Mouse (Mus musculus): ENCODE results near the gene Ylpm1. TPM values are rescaled to one million over a fixed set of nuclear protein-coding genes. Genes with fewer than 3 reads are reported as not detected.

Ylpm1 gene
- polyA plus RNA-seq, 1 experiment from 2014 or later = 26.4 TPM

- 79% methylated on average over 16 of the region's 16 CpGs for WGBS
- peaks cover 7% of the 10 kb centered on the region; the same call in 1 of the 2 replicates for H3K36me3 ChIP-seq (ENCODE audit: insufficient read depth, low read length)
- H3K4me2 ChIP-seq (replicated peaks; ENCODE audit: low read depth, low read length) = peak overlapping the region; percentile 92
- no peak overlapping the region for H3K4me3 ChIP-seq (ENCODE audit: low read length)
- no peak overlapping the region for H3K27ac ChIP-seq (ENCODE audit: low read length)
- H3K9ac ChIP-seq (replicated peaks; ENCODE audit: low read length) = no peak overlapping the region
- ATAC-seq (ENCODE audit: low FRiP score, low TSS enrichment) = no peak
- H3K4me1 ChIP-seq (ENCODE audit: insufficient read depth, low read length) = peaks cover 20% of the 10 kb centered on the region
- no peaks in the 10 kb centered on the region for H3K27me3 ChIP-seq (ENCODE audit: insufficient read depth, low read length)
- no peaks in the 10 kb centered on the region for H3K9me3 ChIP-seq (ENCODE audit: low read length)
Observed at GRCm38 (mm10) chr12:84968831-84969655, 27.1 kb upstream of the Ylpm1 start.

- H3K4me2 ChIP-seq (replicated peaks; ENCODE audit: low read depth, low read length) = peak overlapping the region; percentile 92
- peak overlapping the region; percentile 72 for H3K4me3 ChIP-seq (ENCODE audit: low read length)
- peak overlapping the region; percentile 85 for H3K9ac ChIP-seq (replicated peaks; ENCODE audit: low read length)
- H3K36me3 ChIP-seq (ENCODE audit: insufficient read depth, low read length) = peaks cover 13% of the 10 kb centered on the region; the same call in 1 of the 2 replicates
- WGBS = 25% methylated on average over 15 of the region's 15 CpGs
- no peaks in the 10 kb centered on the region for H3K27me3 ChIP-seq (ENCODE audit: insufficient read depth, low read length)
- H3K9me3 ChIP-seq (ENCODE audit: low read length) = no peaks in the 10 kb centered on the region
- ATAC-seq (ENCODE audit: low FRiP score, low TSS enrichment) = no peak
- H3K4me1 ChIP-seq (ENCODE audit: insufficient read depth, low read length) = peaks cover 20% of the 10 kb centered on the region
- H3K27ac ChIP-seq (ENCODE audit: low read length) = no peak overlapping the region
Observed at GRCm38 (mm10) chr12:84969656-84970427, 26.3 kb upstream of the Ylpm1 start.

- no peak within 1 kb of the TSS for H3K27ac ChIP-seq (ENCODE audit: low read length)
- peak; percentile 79; the same call in 1 of the 2 replicates for ATAC-seq (ENCODE audit: low FRiP score, low TSS enrichment)
Observed at GRCm38 (mm10) chr12:84970428-84971096, 25.6 kb upstream of the Ylpm1 start, which contains the start of the genes Fcf1 and Arel1. Gene Fcf1 (plus strand): TSS chr12:84970897. Gene Arel1 (minus strand): TSS chr12:84970900.

GRCm38 (mm10) chr12:84979264-84979862, 16.8 kb upstream of the Ylpm1 start:
- H3K27me3 ChIP-seq (ENCODE audit: insufficient read depth, low read length) = no peaks in the 10 kb centered on the region
- H3K9ac ChIP-seq (replicated peaks; ENCODE audit: low read length) = no peak overlapping the region
- H3K4me3 ChIP-seq (ENCODE audit: low read length) = no peak overlapping the region
- WGBS = 89% methylated on average over 2 of the region's 2 CpGs
- H3K27ac ChIP-seq (ENCODE audit: low read length) = no peak overlapping the region
- peaks cover 66% of the 10 kb centered on the region for H3K36me3 ChIP-seq (ENCODE audit: insufficient read depth, low read length)
- ATAC-seq (ENCODE audit: low FRiP score, low TSS enrichment) = no peak
- no peaks in the 10 kb centered on the region for H3K9me3 ChIP-seq (ENCODE audit: low read length)
- H3K4me1 ChIP-seq (ENCODE audit: insufficient read depth, low read length) = no peaks in the 10 kb centered on the region
- no peak overlapping the region for H3K4me2 ChIP-seq (replicated peaks; ENCODE audit: low read depth, low read length)

More at GRCm38 (mm10) chr12:84970428-84971096, 25.6 kb upstream of the Ylpm1 start, which contains the start of the genes Fcf1 and Arel1:
- Histone ChIP-seq H3K4me1 (ENCODE audit: insufficient read depth, low read length) (peaks cover 20% of the 10 kb centered on the region), H3K4me3 (ENCODE audit: low read length) (peak within 1 kb of the TSS; percentile 72), H3K9me3 (ENCODE audit: low read length) (no peaks in the 10 kb centered on the region), H3K4me2 (replicated peaks; ENCODE audit: low read depth, low read length) (peak within 1 kb of the TSS; percentile 92), H3K36me3 (ENCODE audit: insufficient read depth, low read length) (peaks cover 20% of the 10 kb centered on the region), H3K9ac (replicated peaks; ENCODE audit: low read length) (peak within 1 kb of the TSS; percentile 85), H3K27me3 (ENCODE audit: insufficient read depth, low read length) (no peaks in the 10 kb centered on the region)
- WGBS = under 1% methylated on average over 42 of the region's 42 CpGs

- H3K27ac ChIP-seq (ENCODE audit: low read length) = no peak overlapping the region
- 48% methylated on average over 4 of the region's 4 CpGs for WGBS
- H3K4me2 ChIP-seq (replicated peaks; ENCODE audit: low read depth, low read length) = no peak overlapping the region
- H3K36me3 ChIP-seq (ENCODE audit: insufficient read depth, low read length) = 0 out of 2 replicates have a peak, but pooled peaks cover 4% of the 10 kb centered on the region
- no peak overlapping the region for H3K4me3 ChIP-seq (ENCODE audit: low read length)
- H3K9me3 ChIP-seq (ENCODE audit: low read length) = no peaks in the 10 kb centered on the region; the same call in 1 of the 2 replicates
- no peaks in the 10 kb centered on the region for H3K27me3 ChIP-seq (ENCODE audit: insufficient read depth, low read length)
- ATAC-seq (ENCODE audit: low FRiP score, low TSS enrichment) = no peak
- no peaks in the 10 kb centered on the region for H3K4me1 ChIP-seq (ENCODE audit: insufficient read depth, low read length)
- no peak overlapping the region for H3K9ac ChIP-seq (replicated peaks; ENCODE audit: low read length)
Observed at GRCm38 (mm10) chr12:84989456-84989855, 6.7 kb upstream of the Ylpm1 start.

- peak overlapping the region; percentile 99; the same call in 1 of the 2 replicates for H3K4me3 ChIP-seq (ENCODE audit: low read length)
- H3K4me1 ChIP-seq (ENCODE audit: insufficient read depth, low read length) = peaks cover 19% of the 10 kb centered on the region
- H3K27me3 ChIP-seq (ENCODE audit: insufficient read depth, low read length) = no peaks in the 10 kb centered on the region
- H3K9ac ChIP-seq (replicated peaks; ENCODE audit: low read length) = peak overlapping the region; percentile 31; the same call in 1 of the 2 replicates
- WGBS = 93% methylated on average over 9 of the region's 9 CpGs
- H3K27ac ChIP-seq (ENCODE audit: low read length) = no peak overlapping the region
- no peaks in the 10 kb centered on the region; the same call in 1 of the 2 replicates for H3K9me3 ChIP-seq (ENCODE audit: low read length)
- ATAC-seq (ENCODE audit: low FRiP score, low TSS enrichment) = no peak
- peak overlapping the region; percentile 96 for H3K4me2 ChIP-seq (replicated peaks; ENCODE audit: low read depth, low read length)
- H3K36me3 ChIP-seq (ENCODE audit: insufficient read depth, low read length) = no peaks in the 10 kb centered on the region
Observed at GRCm38 (mm10) chr12:84995112-84995761, 884 bp upstream of the Ylpm1 start.

- WGBS = under 1% methylated on average over 44 of the region's 44 CpGs
- Histone ChIP-seq H3K9ac (replicated peaks; ENCODE audit: low read length) (peak overlapping the region; percentile 97), H3K27ac (ENCODE audit: low read length) (peak overlapping the region; percentile 79), H3K4me2 (replicated peaks; ENCODE audit: low read depth, low read length) (peak overlapping the region; percentile 96), H3K36me3 (ENCODE audit: insufficient read depth, low read length) (no peaks in the 10 kb centered on the region), H3K4me3 (ENCODE audit: low read length) (peak overlapping the region; percentile 99), H3K9me3 (ENCODE audit: low read length) (no peaks in the 10 kb centered on the region; the same call in 1 of the 2 replicates), H3K4me1 (ENCODE audit: insufficient read depth, low read length) (peaks cover 19% of the 10 kb centered on the region), H3K27me3 (ENCODE audit: insufficient read depth, low read length) (no peaks in the 10 kb centered on the region)
- peak; percentile 78 for ATAC-seq (ENCODE audit: low FRiP score, low TSS enrichment)
Observed at GRCm38 (mm10) chr12:84996501-84997398, 629 bp downstream of the Ylpm1 start.

- Histone ChIP-seq H3K4me3 (ENCODE audit: low read length) (peak overlapping the region; percentile 99; the same call in 1 of the 2 replicates), H3K4me1 (ENCODE audit: insufficient read depth, low read length) (peaks cover 19% of the 10 kb centered on the region), H3K36me3 (ENCODE audit: insufficient read depth, low read length) (0 out of 2 replicates have a peak, but pooled peaks cover 3% of the 10 kb centered on the region), H3K9ac (replicated peaks; ENCODE audit: low read length) (0 out of 2 replicates have a peak overlapping the region, but pooled peaks have one; percentile 19), H3K27ac (ENCODE audit: low read length) (no peak overlapping the region), H3K4me2 (replicated peaks; ENCODE audit: low read depth, low read length) (peak overlapping the region; percentile 96), H3K9me3 (ENCODE audit: low read length) (peaks cover 6% of the 10 kb centered on the region; the same call in 1 of the 2 replicates), H3K27me3 (ENCODE audit: insufficient read depth, low read length) (no peaks in the 10 kb centered on the region)
- no peak for ATAC-seq (ENCODE audit: low FRiP score, low TSS enrichment)
Observed at GRCm38 (mm10) chr12:84999053-84999452, 2.9 kb downstream of the Ylpm1 start.
